Mouse (Mus musculus) midbrain, embryonic 12.5 days (tissue): ENCODE data around the gene Sec24a. TPM values are rescaled to one million over a fixed set of nuclear protein-coding genes. Genes with fewer than 3 reads are reported as not detected.
A peak's percentile ranks its signal among the peaks of the same experiment; 100 is the strongest.

ENCODE experiments used
- ATAC-seq: fragments of 200-750 bp; cut with Nextera tagmentation; 2 replicates; pipeline ENCODE4 v1.8.0; 2017; ENCODE audit warnings: low read depth, moderate TSS enrichment, moderate library complexity; ENCODE audit not compliant: low FRiP score
- H3K27ac ChIP-seq: fragments of 300-500 bp; sonication (generic); replicated peaks from 2 replicates; pipeline ENCODE4 v1.5.1; 2016; ENCODE audit warnings: mild to moderate bottlenecking
- H3K27me3 ChIP-seq: fragments of 300-500 bp; sonication (generic); 2 replicates; pipeline ENCODE4 v1.6.1; 2016; ENCODE audit warnings: mild to moderate bottlenecking
- H3K36me3 ChIP-seq: fragments of 300-500 bp; sonication (generic); 2 replicates; pipeline ENCODE4 v1.6.1; 2016
- H3K4me1 ChIP-seq: fragments of 300-500 bp; sonication (generic); 2 replicates; pipeline ENCODE4 v1.6.1; 2016
- H3K4me2 ChIP-seq: fragments of 300-500 bp; sonication (generic); replicated peaks from 2 replicates; pipeline ENCODE4 v1.6.1; 2016; ENCODE audit warnings: mild to moderate bottlenecking, moderate library complexity
- H3K4me3 ChIP-seq: fragments of 300-500 bp; sonication (generic); 2 replicates; pipeline ENCODE4 v1.5.1; 2016; ENCODE audit warnings: mild to moderate bottlenecking
- H3K9ac ChIP-seq: fragments of 300-500 bp; sonication (generic); replicated peaks from 2 replicates; pipeline ENCODE4 v1.6.1; 2016; ENCODE audit warnings: mild to moderate bottlenecking, moderate library complexity
- H3K9me3 ChIP-seq: fragments of 300-500 bp; sonication (generic); 2 replicates; pipeline ENCODE4 v1.6.1; 2016; ENCODE audit warnings: mild to moderate bottlenecking
- WGBS: fragments of 180-500 bp; shearing (Covaris S2); methylation state at CpG from one replicate; pipeline ENCODE4 v1.1.7; 2016; 5-methylcytosine and 5-hydroxymethylcytosine counted together
- polyA plus RNA-seq: library from polyadenylated mRNA; unstranded; fragments of >200 nt; fragmentation: Nextera tagmentation; extraction: Ambion mirVana; gene quantifications from 2 replicates; pipeline ENCODE4 v1.2.1, GENCODE M21; 2016

Sec24a gene
- polyA plus RNA-seq, 1 experiment from 2014 or later, result 15.8 TPM

DNA sequence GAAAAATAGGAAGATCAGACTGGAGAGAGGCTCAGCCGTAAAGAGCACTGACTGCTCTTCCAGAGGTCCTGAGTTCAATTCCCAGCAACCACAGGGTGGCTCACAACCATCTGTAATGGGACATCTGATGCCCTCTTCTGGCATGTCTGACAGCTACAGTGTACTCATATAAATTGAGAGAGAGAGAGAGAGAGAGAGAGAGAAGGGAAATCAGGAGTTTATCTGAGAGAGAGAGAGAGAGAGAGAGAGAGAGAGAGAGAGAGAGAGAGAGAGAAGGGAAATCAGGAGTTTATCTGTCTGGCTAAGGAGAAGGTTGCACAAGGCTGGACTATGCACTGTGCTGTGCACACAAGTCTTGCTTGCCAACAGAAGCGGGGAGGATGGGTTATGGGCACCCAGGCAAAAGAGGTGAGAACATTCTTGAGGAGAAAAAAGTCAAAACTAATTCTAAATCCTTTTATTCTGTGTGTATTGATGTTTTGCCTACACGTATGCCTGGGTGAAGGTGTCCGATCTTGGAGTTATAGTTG, 110.5 kb downstream of the Sec24a start:
- Histone ChIP-seq H3K27ac (no peak overlapping the region), H3K4me2 (no peak overlapping the region), H3K4me3 (no peak overlapping the region), H3K27me3 (peaks cover 30% of the 10 kb centered on the region), H3K9me3 (no peaks in the 10 kb centered on the region), H3K36me3 (no peaks in the 10 kb centered on the region), H3K4me1 (peaks cover 30% of the 10 kb centered on the region), H3K9ac (no peak overlapping the region)
- WGBS, result 92% methylated on average over 4 of the region's 4 CpGs
- ATAC-seq, result no peak

DNA sequence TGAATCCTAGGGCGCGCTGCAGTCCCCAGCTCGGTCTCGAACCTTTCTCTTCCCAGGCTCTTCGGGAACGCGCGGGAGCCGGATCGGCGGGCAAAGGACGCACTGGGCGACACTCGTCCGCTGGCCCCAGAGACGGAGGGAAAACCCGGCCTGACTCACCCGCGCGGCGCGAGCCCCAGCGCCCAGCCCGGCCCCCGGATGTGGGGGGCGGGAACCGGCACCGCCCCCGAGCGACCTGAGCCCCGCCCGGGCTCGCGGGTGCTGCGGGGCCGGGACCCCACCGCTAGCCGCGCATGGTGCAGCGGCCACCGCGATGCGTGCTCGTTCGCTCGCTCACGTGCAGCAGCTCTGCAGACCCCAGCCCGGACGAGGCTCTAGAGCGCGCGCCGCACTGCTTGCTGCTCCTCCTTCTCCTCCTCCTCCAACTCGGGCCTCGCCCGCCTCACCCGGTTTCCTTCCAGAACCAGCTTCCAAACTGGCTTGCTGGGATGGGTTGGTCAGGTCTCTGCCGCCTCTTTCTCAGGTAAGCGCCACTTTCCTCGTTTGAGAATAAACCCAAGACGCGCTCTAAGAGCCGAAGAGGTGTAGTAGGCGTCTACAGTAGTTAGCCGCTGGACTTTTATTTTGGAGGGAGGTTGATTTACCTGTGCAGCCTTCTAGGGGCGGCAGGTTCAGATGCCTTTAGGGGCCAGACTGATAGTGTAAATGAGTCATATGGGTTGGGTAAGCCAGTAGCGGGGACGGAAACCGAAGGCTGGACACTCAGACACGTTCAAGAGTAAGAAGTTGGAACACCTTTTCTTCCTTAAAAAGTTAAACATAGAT, 112.5 kb downstream of the Sec24a start, which contains the start of the genes N4bp3 and D930048N14Rik:
Gene N4bp3, minus strand, starts transcription at position 152 of the 825 bp plus-strand sequence.
Gene D930048N14Rik, plus strand, starts transcription at position 264 of the 825 bp plus-strand sequence.
- no peak within 1 kb of the TSS for H3K27ac ChIP-seq
- no peaks in the 10 kb centered on the region for H3K9me3 ChIP-seq
- H3K4me1 ChIP-seq, result peaks cover 31% of the 10 kb centered on the region
- WGBS, result under 1% methylated on average over 58 of the region's 70 CpGs
- H3K27me3 ChIP-seq, result peaks cover 30% of the 10 kb centered on the region
- peak within 1 kb of the TSS; percentile 87 for H3K4me2 ChIP-seq
- peak within 1 kb of the TSS; percentile 62 for H3K9ac ChIP-seq
- ATAC-seq, result peak; percentile 47; the same call in 1 of the 2 replicates
- no peaks in the 10 kb centered on the region for H3K36me3 ChIP-seq
- H3K4me3 ChIP-seq, result peak within 1 kb of the TSS; percentile 58

DNA sequence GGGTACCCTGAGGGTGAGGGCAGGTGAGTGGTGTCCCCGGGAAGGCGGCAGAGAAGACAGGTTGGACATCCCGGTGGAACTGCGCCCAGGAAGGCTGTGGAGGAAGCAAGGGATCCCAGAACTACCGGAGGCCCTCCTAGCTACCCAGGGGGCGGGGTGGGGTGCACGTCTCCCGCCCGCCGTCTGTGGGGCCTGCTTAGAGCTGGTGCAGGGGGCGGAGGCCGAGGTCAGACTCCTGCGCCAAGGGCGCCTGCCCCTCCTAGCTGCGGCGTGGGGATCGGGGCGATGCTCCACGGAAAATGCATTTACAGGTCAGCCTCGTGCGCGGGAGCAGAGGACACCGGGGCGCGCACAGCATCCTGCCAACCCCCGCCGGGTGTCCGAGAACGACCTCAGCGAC, 113.2 kb downstream of the Sec24a start:
- Histone ChIP-seq H3K9me3 (no peaks in the 10 kb centered on the region), H3K27ac (no peak overlapping the region), H3K4me1 (peaks cover 31% of the 10 kb centered on the region), H3K36me3 (no peaks in the 10 kb centered on the region), H3K27me3 (peaks cover 30% of the 10 kb centered on the region), H3K9ac (peak overlapping the region; percentile 62), H3K4me3 (peak overlapping the region; percentile 58), H3K4me2 (peak overlapping the region; percentile 87)
- under 1% methylated on average over 30 of the region's 30 CpGs for WGBS
- no peak for ATAC-seq

DNA sequence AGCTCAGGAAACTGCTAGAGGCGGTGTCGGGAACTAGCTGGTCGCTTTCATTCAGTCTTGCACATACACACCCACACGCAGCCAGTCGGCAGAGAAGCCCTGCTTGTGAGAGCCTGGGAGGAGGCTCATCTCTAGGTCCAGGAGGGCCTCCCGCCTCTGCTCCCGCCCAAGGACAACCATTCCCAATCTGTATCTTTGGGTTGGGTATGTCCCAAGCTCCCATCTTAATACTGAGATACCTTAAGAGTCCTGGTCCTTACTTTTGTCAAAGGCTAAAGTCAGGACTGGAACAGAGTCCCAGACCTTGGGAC, 113.6 kb downstream of the Sec24a start:
- Histone ChIP-seq H3K9ac (peak overlapping the region; percentile 62), H3K27me3 (peaks cover 30% of the 10 kb centered on the region), H3K9me3 (no peaks in the 10 kb centered on the region), H3K36me3 (no peaks in the 10 kb centered on the region), H3K4me1 (peaks cover 31% of the 10 kb centered on the region), H3K4me2 (peak overlapping the region; percentile 87), H3K4me3 (peak overlapping the region; percentile 58), H3K27ac (no peak overlapping the region)
- 2% methylated on average over 7 of the region's 7 CpGs for WGBS
- ATAC-seq, result no peak

DNA sequence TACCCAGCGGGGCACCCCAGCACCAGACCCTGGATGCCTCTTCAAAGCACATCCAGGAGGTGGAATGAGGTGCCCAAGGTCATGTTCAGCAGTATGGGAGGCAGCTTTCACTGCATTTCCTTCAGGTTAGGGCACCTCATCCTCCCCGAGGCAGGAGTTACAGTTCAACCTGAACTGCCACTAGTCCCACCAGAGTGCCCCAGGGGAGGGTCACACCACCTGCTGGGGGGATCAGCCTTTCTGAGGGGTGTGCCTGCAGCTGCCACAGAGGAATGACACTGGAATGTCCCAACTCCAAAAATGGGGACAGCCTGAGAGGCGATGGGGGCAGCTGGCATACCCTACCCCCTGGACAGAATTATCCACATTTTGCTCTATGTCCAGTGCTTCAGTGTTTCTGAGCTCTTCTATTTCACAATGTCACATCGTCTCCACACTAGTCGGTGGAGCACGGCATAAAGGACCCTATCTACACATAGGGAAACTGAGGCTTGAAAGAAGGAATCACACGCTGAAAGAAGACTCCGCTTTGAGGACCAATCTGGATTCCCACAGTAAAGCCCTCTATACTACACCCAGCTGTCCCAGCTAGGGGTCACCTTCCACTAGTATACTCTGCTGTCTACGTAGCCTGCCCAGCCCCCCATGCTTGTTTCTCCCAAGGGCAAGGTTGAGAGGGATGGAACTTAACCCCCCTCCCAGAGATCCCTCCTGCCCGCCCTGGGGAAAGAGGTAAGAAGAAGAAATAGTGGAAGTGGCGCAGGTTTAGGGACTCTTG, 114.1 kb downstream of the Sec24a start:
- 18% methylated on average over 11 of the region's 11 CpGs for WGBS
- peak overlapping the region; percentile 58; the same call in 1 of the 2 replicates for H3K4me3 ChIP-seq
- H3K9ac ChIP-seq, result 0 out of 2 replicates have a peak overlapping the region, but pooled peaks have one; percentile 31
- H3K27me3 ChIP-seq, result peaks cover 30% of the 10 kb centered on the region
- H3K4me2 ChIP-seq, result peak overlapping the region; percentile 87
- 0 out of 2 replicates have a peak, but pooled peaks have one; percentile 8 for ATAC-seq
- H3K9me3 ChIP-seq, result no peaks in the 10 kb centered on the region
- peaks cover 31% of the 10 kb centered on the region for H3K4me1 ChIP-seq
- no peaks in the 10 kb centered on the region for H3K36me3 ChIP-seq
- H3K27ac ChIP-seq, result peak overlapping the region; percentile 43; the same call in 1 of the 2 replicates

DNA sequence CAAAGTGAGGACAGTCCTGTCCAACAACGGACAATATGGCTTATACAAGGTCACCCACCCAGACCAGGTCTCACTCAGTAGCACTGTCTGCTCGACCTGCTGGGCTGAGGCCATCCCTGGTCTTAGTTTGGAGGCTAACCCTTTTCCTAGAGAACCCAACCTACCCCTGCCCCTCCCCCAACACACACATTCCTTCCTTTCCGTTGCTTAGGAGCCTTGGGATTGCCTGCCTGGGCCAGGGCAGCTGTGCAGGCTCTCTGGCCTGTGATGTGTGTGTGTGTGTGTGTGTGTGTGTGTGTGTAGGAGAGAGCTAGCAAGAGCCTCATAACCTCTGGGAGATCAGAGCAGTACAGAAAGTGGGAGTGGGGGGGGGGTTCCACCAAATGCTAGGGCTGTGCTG, 114.9 kb downstream of the Sec24a start:
- Histone ChIP-seq H3K27me3 (peaks cover 30% of the 10 kb centered on the region), H3K4me1 (peaks cover 31% of the 10 kb centered on the region), H3K9me3 (no peaks in the 10 kb centered on the region), H3K4me3 (no peak overlapping the region), H3K9ac (0 out of 2 replicates have a peak overlapping the region, but pooled peaks have one; percentile 31), H3K27ac (peak overlapping the region; percentile 43; the same call in 1 of the 2 replicates), H3K36me3 (0 out of 2 replicates have a peak, but pooled peaks cover 3% of the 10 kb centered on the region), H3K4me2 (peak overlapping the region; percentile 87)
- peak; percentile 79 for ATAC-seq
- WGBS, result 8% methylated on average over 3 of the region's 3 CpGs

DNA sequence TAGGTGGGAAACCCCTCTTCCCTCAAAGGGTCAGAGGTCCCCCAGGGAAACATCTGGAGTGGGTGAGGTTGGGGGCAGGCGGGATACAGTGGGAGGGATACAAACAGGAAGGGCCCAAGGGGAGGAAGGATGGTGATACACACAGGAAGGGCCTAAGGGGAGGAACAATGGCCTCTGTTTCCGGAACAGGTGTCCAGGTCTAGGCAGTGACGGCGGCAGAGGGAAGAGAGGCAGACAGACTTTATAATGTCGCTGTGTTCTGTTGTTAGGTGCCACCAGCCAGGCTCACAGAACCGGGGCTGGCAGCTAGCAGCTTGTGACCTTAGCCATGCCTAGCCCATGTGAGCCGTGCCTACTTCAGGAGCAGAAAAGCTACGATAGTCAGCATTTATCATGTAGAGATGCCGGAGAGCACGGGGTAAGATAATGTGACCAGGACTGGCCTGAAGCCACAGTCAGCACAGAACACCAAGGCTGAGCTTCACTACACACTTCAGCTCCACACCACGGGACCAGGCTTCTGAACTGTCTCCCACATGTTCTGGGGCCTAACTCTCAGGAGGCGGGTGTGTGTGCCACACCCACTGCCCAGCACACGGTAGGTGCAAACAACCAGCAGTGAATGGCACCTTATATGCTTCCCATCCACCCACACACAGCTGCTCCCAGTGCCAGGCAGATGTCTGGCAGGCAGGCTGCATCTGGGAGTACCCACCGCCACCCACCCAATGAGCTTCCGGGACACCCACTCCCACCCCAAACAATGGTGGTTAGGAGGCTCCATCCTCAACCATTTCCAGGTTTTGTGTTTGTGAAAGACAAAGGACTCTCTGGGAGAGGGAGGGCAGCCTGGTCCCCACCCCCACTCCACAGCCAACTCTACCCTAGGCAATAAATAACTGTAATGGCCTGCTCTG, 116.4 kb downstream of the Sec24a start:
- Histone ChIP-seq H3K4me1 (peaks cover 31% of the 10 kb centered on the region), H3K27ac (0 out of 2 replicates have a peak overlapping the region, but pooled peaks have one; percentile 4), H3K27me3 (peaks cover 29% of the 10 kb centered on the region), H3K4me3 (no peak overlapping the region), H3K4me2 (no peak overlapping the region), H3K36me3 (0 out of 2 replicates have a peak, but pooled peaks cover 3% of the 10 kb centered on the region), H3K9ac (no peak overlapping the region), H3K9me3 (no peaks in the 10 kb centered on the region)
- 86% methylated on average over 15 of the region's 15 CpGs for WGBS
- no peak for ATAC-seq

DNA sequence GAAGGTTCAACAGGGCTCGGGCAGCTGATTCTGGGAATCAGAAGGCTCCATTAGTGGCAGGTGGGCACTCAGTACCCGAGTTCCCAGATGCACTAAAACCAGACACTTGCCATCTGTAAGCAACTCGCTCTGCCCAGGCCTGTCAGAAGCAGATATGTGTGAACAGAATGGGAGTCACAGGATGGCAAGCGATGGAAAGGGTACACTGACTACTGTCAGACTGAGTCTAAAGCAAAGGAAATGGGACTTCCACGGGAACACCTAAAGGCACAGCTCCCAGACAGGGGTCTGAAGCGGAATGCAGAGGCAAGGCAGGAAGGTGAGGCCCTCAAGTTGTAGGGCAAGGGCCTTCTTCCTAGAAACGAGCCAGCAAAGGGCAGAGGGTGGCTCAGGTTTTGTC, 117.2 kb downstream of the Sec24a start:
- H3K9ac ChIP-seq, result no peak overlapping the region
- H3K27me3 ChIP-seq, result peaks cover 21% of the 10 kb centered on the region
- ATAC-seq, result no peak
- no peak overlapping the region for H3K4me3 ChIP-seq
- H3K9me3 ChIP-seq, result no peaks in the 10 kb centered on the region
- 0 out of 2 replicates have a peak, but pooled peaks cover 3% of the 10 kb centered on the region for H3K36me3 ChIP-seq
- H3K4me1 ChIP-seq, result peaks cover 31% of the 10 kb centered on the region
- no peak overlapping the region for H3K4me2 ChIP-seq
- H3K27ac ChIP-seq, result no peak overlapping the region
- 88% methylated on average over 7 of the region's 7 CpGs for WGBS

DNA sequence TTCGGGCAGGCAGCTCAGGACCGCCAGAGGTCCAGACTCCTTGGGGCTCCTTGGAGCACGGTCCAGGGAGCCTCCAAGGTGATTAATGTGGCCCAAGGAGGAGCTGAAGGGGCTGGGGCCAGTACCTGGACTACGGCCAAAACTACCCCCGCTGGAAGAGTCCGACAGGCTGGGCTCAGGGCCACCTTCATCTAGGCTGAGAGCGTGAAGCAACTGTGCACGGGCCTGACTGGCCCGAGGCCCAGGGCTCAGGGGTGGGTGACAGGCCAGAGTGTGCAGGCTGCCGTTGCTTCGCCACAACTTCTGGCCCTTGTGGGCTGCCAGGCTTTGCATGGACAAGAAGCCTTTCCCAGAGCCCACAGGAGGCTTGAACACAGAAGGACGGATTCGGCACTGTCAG, 118.1 kb downstream of the Sec24a start:
- Histone ChIP-seq H3K4me3 (no peak overlapping the region), H3K9me3 (no peaks in the 10 kb centered on the region), H3K36me3 (0 out of 2 replicates have a peak, but pooled peaks cover 3% of the 10 kb centered on the region), H3K27ac (no peak overlapping the region), H3K4me2 (no peak overlapping the region), H3K4me1 (peaks cover 25% of the 10 kb centered on the region), H3K27me3 (peaks cover 12% of the 10 kb centered on the region), H3K9ac (no peak overlapping the region)
- WGBS, result 94% methylated on average over 13 of the region's 13 CpGs
- ATAC-seq, result no peak

DNA sequence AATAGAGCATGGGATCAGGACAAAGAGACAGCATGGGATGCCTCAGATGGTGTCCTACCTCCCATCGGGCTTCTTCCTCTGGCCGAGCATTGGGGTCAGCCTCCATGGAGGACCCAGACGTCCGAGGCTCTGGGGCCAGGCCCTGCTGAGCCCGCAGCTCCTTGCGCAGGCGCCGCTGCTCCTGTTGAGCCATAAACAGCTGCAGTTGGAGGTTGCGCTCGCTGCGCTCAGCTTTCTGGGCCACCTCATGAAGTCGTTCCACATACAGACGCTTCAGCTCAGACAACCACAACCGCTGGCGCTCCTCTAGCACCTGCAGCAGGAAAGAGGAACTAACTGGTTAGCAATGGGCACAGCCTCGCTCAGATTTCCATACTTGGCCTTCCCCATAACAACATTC, 119.2 kb downstream of the Sec24a start:
- 76% methylated on average over 16 of the region's 16 CpGs for WGBS

DNA sequence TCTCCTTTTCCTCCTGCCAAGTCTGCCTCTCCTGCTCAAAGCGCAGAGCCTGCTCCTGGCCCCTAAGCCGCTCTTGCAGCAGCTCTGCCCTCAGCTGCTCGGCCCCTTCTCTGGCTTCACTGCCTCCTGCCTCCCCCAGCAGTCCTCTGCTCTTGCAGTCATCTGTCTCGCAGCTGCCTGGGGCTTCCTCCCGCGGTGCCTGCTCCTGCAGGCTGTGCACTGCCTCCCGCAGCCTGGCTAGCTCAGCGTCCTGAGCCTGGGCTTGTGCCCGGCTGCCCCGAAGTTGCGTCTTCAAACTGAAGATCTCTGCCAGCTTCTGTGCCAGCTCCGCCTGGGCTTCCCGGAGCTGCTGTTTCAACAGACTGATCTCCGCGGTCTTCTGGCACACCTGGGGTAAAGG, 119.7 kb downstream of the Sec24a start:
- WGBS, result 62% methylated on average over 15 of the region's 15 CpGs
- H3K36me3 ChIP-seq, result 0 out of 2 replicates have a peak, but pooled peaks cover 3% of the 10 kb centered on the region
- peaks cover 9% of the 10 kb centered on the region for H3K4me1 ChIP-seq
- no peak overlapping the region for H3K27ac ChIP-seq
- no peak overlapping the region for H3K4me2 ChIP-seq
- no peaks in the 10 kb centered on the region; the same call in 1 of the 2 replicates for H3K27me3 ChIP-seq
- no peaks in the 10 kb centered on the region for H3K9me3 ChIP-seq
- H3K4me3 ChIP-seq, result no peak overlapping the region
- no peak for ATAC-seq
- no peak overlapping the region for H3K9ac ChIP-seq

More for the DNA sequence above, 119.2 kb downstream of the Sec24a start:
- Histone ChIP-seq H3K9me3 (no peaks in the 10 kb centered on the region), H3K4me1 (peaks cover 14% of the 10 kb centered on the region), H3K27ac (no peak overlapping the region), H3K36me3 (0 out of 2 replicates have a peak, but pooled peaks cover 3% of the 10 kb centered on the region), H3K27me3 (peaks cover 1% of the 10 kb centered on the region; the same call in 1 of the 2 replicates), H3K4me3 (no peak overlapping the region), H3K9ac (no peak overlapping the region), H3K4me2 (no peak overlapping the region)
- no peak for ATAC-seq
